Mouse (Mus musculus) megakaryocyte, embryonic 14.5 days (primary cell): ENCODE results near the gene Hrnr.

Experiments
- FLI1 ChIP-seq: IDR thresholded peaks from 2 replicates; pipeline ENCODE4 v1.6.1; 2012; ENCODE audit warnings: low read length, inconsistent platforms, mixed read lengths
- GATA1 ChIP-seq: IDR thresholded peaks from 3 replicates; pipeline ENCODE4 v1.6.1; 2012; ENCODE audit warnings: mixed read lengths, low read length, inconsistent platforms, borderline replicate concordance

DNA sequence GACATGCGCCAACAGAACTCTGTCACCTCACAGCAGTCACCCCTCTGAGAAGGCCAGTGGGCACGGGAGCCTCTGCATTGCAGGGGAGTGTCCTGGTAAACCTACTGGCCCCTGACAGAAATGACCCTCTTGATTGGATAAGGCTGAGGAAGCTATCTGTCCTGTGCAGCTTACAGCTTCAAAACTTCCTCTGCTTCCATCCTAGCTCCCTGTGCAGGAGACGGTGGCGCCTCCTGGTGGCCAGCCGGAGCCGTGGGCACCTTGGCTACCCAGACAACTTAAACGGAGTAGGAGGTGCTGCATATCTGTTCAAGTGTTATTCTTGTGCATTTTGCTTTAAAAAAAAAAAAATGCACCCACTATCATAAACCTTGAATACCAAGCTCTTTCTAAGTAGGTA lies 40.5 kb downstream of the Hrnr start:
- TF ChIP-seq GATA1 = no peak
- TF ChIP-seq FLI1 = no peak
